In genomic region chr3:84190513-84191061, GRCm38 (mm10) we compare ENCODE assay signal across 8 mouse cellular contexts. TPM values are rescaled to one million over a fixed set of nuclear protein-coding genes. Genes with fewer than 3 reads are reported as not detected.
A peak's percentile ranks its signal among the peaks of the same experiment; 100 is the strongest.
DNase-seq lines count a peak whose midpoint lies in the region; ATAC-seq lines count a peak whose summit lies in the region.

No protein-coding gene starts in this region.

- peak; percentile 34 for DNase-seq in ovary, postnatal 36 days (ENCODE audit: low spot score)
- DNase-seq in ovary, adult 18-20 months (ENCODE audit: low spot score): no peak
- no peak for DNase-seq in right cerebral cortex, postnatal 14 days
- no peak for DNase-seq in cerebellum, adult 11-12 months

- 14% methylated on average over 41 of the region's 41 CpGs for WGBS in embryonic facial prominence, embryonic 12.5 days
- 22% methylated on average over 41 of the region's 41 CpGs for WGBS in hindbrain, embryonic 13.5 days
- 3% methylated on average over 41 of the region's 41 CpGs for WGBS in lung, embryonic 16.5 days

- 0 out of 2 replicates have a peak, but pooled peaks cover 3% of the 10 kb centered on the region for H3K36me3 ChIP-seq in embryonic facial prominence, embryonic 12.5 days
- peaks cover 54% of the 10 kb centered on the region for H3K36me3 ChIP-seq in hindbrain, embryonic 13.5 days
- H3K36me3 ChIP-seq in lung, embryonic 16.5 days (ENCODE audit: control insufficient read depth, insufficient read depth, low read length): no peaks in the 10 kb centered on the region

- no peak for ATAC-seq in embryonic facial prominence, embryonic 12.5 days (ENCODE audit: insufficient number of reproducible peaks, insufficient read depth, low FRiP score, low TSS enrichment)
- ATAC-seq in hindbrain, embryonic 13.5 days (ENCODE audit: low FRiP score): peak; percentile 40; the same call in 1 of the 2 replicates
- ATAC-seq in lung, embryonic 16.5 days (ENCODE audit: low read depth): peak; percentile 29
- ATAC-seq in neutrophil, adult 5-6 weeks (ENCODE audit: extremely low read depth, insufficient number of reproducible peaks, low FRiP score, poor library complexity, severe bottlenecking): peak; percentile 45

- peak overlapping the region; percentile 30 for H3K4me3 ChIP-seq in embryonic facial prominence, embryonic 12.5 days
- H3K4me3 ChIP-seq in hindbrain, embryonic 13.5 days: no peak overlapping the region
- H3K4me3 ChIP-seq in lung, embryonic 16.5 days (ENCODE audit: low read length): peak overlapping the region; percentile 48

- H3K4me2 ChIP-seq in embryonic facial prominence, embryonic 12.5 days (replicated peaks): peak overlapping the region; percentile 48
- peak overlapping the region; percentile 29 for H3K4me2 ChIP-seq in hindbrain, embryonic 13.5 days
- H3K4me2 ChIP-seq in lung, embryonic 16.5 days (ENCODE audit: low read depth, low read length): peak overlapping the region; percentile 48

- peaks cover 7% of the 10 kb centered on the region; the same call in 1 of the 2 replicates for H3K27me3 ChIP-seq in embryonic facial prominence, embryonic 12.5 days
- no peaks in the 10 kb centered on the region for H3K27me3 ChIP-seq in hindbrain, embryonic 13.5 days
- H3K27me3 ChIP-seq in lung, embryonic 16.5 days (ENCODE audit: control insufficient read depth, insufficient read depth, low read depth, low read length): no peaks in the 10 kb centered on the region

- no peaks in the 10 kb centered on the region for H3K9me3 ChIP-seq in embryonic facial prominence, embryonic 12.5 days
- no peaks in the 10 kb centered on the region for H3K9me3 ChIP-seq in hindbrain, embryonic 13.5 days
- no peaks in the 10 kb centered on the region for H3K9me3 ChIP-seq in lung, embryonic 16.5 days (ENCODE audit: control insufficient read depth, low read length)

- H3K9ac ChIP-seq in embryonic facial prominence, embryonic 12.5 days: no peak overlapping the region
- peak overlapping the region; percentile 35; the same call in 1 of the 2 replicates for H3K9ac ChIP-seq in hindbrain, embryonic 13.5 days
- peak overlapping the region; percentile 57 for H3K9ac ChIP-seq in lung, embryonic 16.5 days (ENCODE audit: low read length)

- no peak overlapping the region for H3K27ac ChIP-seq in embryonic facial prominence, embryonic 12.5 days
- H3K27ac ChIP-seq in hindbrain, embryonic 13.5 days: 0 out of 2 replicates have a peak overlapping the region, but pooled peaks have one; percentile 19
- H3K27ac ChIP-seq in lung, embryonic 16.5 days (ENCODE audit: low read length): peak overlapping the region; percentile 98

- H3K4me1 ChIP-seq in embryonic facial prominence, embryonic 12.5 days: peaks cover 15% of the 10 kb centered on the region; the same call in 1 of the 2 replicates
- peaks cover 19% of the 10 kb centered on the region for H3K4me1 ChIP-seq in hindbrain, embryonic 13.5 days (replicated peaks)
- H3K4me1 ChIP-seq in lung, embryonic 16.5 days (replicated peaks; ENCODE audit: control insufficient read depth, insufficient read depth, low read length): peaks cover 10% of the 10 kb centered on the region

RNA-seq across cellular contexts. Expression of gene Gm6525, which starts 16.7 kb away (rescaled TPM):
- 0.97 and 1.00 TPM in 2 replicates for polyA plus RNA-seq in embryonic facial prominence, embryonic 12.5 days (2016; fragmentation: Nextera tagmentation; extraction: Ambion mirVana)
- polyA plus RNA-seq in hindbrain, embryonic 13.5 days (2015; fragmentation: Nextera tagmentation; extraction: Ambion mirVana): 2.9 and 3.3 TPM in 2 replicates
- polyA plus RNA-seq in lung, embryonic 16.5 days (2015; fragmentation: Nextera tagmentation; extraction: Ambion mirVana): 0.98 and 1.2 TPM in 2 replicates
- total RNA-seq in neutrophil, adult 5-6 weeks (2017): not detected in 2 replicates

RNA-seq across cellular contexts. Expression of gene Mnd1, which starts 35.0 kb away (rescaled TPM):
- polyA plus RNA-seq in embryonic facial prominence, embryonic 12.5 days (2016; fragmentation: Nextera tagmentation; extraction: Ambion mirVana): 14.4 and 15.7 TPM in 2 replicates
- 2.6 and 2.8 TPM in 2 replicates for polyA plus RNA-seq in hindbrain, embryonic 13.5 days (2015; fragmentation: Nextera tagmentation; extraction: Ambion mirVana)
- polyA plus RNA-seq in lung, embryonic 16.5 days (2015; fragmentation: Nextera tagmentation; extraction: Ambion mirVana): 11.1 and 13.0 TPM in 2 replicates
- total RNA-seq in neutrophil, adult 5-6 weeks (2017): 0.81 and 2.0 TPM in 2 replicates
